Mouse (Mus musculus): ENCODE data around the gene Eya3. TPM values are rescaled to one million over a fixed set of nuclear protein-coding genes. Genes with fewer than 3 reads are reported as not detected.

The Eya3 gene
- polyA plus RNA-seq, 1 experiment = 42.5 TPM

DNA sequence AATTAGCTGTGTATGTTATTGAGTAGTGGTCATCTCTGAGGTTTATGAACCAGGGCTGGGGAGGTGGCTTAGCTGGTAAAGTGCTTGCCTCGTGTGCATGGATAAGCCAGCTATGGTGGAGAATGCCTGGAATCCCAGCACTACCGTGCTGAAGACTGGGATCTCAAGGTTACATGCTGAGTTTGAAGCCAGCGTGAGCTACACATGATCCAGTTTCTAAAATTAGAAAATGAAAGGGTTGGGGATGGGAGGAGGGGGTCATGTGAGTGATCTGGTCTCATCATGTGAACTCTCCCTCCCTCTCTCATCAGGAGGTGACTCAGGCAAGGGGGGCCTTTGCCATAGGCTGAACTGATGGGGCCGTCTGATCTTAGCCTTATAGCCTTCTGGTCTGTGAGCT is 30.6 kb upstream of the Eya3 start:
- Histone ChIP-seq H3K4me3 (ENCODE audit: insufficient read depth, low read length) (no peak overlapping the region), H3K4me1 (ENCODE audit: control insufficient read depth, insufficient read depth, low read length) (peaks cover 76% of the 10 kb centered on the region), H3K27ac (ENCODE audit: insufficient read depth, low read depth, low read length) (peak overlapping the region; percentile 99)
- TF ChIP-seq CTCF (IDR thresholded peaks at IDR 0.05; ENCODE audit: low read depth, low read length) = no peak
- TF ChIP-seq POLR2A (IDR thresholded peaks at IDR 0.05; ENCODE audit: borderline replicate concordance, low read depth, low read length) = no peak

DNA sequence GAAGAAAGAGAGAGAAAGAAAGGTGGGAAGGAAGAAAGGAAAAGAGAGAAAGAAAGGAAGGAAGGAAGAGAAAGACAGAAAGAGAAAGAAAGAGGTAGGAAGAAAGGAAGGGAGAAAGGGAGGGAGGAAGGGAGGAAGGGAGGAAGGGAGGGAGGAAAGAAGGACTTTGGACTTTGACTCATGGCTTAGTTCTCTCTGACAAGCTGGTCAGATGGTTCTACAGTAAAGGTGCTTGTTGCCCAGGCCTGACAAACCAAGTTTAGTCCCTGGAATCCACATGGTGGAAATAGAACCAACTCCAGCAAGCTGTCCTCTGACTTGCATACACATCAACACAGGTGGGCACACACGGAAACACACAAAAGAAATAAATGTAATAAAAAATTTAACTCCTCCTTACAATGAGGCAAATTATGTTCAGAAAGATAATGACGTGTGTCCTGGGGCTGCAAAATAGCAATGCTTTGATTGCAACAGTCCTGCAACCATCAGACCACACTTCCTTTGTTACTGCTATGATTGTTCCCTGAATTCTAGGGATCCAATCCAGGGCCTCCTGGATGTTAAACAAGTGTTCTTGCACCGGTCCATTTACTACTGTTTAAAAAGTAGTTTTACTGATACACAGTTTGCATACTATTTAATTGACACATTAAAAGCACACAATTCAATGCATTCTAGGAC is 28.3 kb upstream of the Eya3 start:
- Histone ChIP-seq H3K27ac (ENCODE audit: insufficient read depth, low read depth, low read length) (peak overlapping the region; percentile 83), H3K4me1 (ENCODE audit: control insufficient read depth, insufficient read depth, low read length) (peaks cover 59% of the 10 kb centered on the region), H3K4me3 (ENCODE audit: insufficient read depth, low read length) (no peak overlapping the region)
- TF ChIP-seq POLR2A (IDR thresholded peaks at IDR 0.05; ENCODE audit: borderline replicate concordance, low read depth, low read length) (no peak), CTCF (IDR thresholded peaks at IDR 0.05; ENCODE audit: low read depth, low read length) (no peak)

DNA sequence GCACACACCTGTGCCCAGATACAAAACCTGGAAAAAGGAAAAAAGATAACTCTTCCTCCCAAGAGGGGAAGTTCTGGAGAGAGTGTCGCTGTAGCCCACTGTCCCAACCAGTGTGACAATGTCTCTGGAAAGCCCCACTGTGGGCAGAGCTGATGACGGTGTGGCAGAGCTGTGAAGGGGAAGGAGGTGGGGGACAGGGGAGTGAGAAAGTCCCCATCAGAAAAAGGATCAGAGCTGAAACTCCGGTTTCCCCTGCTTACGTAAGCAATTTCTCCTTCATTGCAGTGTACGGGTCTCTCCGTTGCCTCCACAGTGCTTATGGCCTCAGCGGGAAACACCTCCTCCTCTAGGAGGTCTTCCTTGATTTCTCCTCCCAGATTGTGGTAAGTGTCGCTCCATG is 27.5 kb upstream of the Eya3 start:
- peak overlapping the region; percentile 83 for H3K27ac ChIP-seq (ENCODE audit: insufficient read depth, low read depth, low read length)
- TF ChIP-seq CTCF (IDR thresholded peaks at IDR 0.05; ENCODE audit: low read depth, low read length) = no peak
- TF ChIP-seq POLR2A (IDR thresholded peaks at IDR 0.05; ENCODE audit: borderline replicate concordance, low read depth, low read length) = no peak
- H3K4me3 ChIP-seq (ENCODE audit: insufficient read depth, low read length) = no peak overlapping the region; the same call in 1 of the 2 replicates
- H3K4me1 ChIP-seq (ENCODE audit: control insufficient read depth, insufficient read depth, low read length) = peaks cover 53% of the 10 kb centered on the region

DNA sequence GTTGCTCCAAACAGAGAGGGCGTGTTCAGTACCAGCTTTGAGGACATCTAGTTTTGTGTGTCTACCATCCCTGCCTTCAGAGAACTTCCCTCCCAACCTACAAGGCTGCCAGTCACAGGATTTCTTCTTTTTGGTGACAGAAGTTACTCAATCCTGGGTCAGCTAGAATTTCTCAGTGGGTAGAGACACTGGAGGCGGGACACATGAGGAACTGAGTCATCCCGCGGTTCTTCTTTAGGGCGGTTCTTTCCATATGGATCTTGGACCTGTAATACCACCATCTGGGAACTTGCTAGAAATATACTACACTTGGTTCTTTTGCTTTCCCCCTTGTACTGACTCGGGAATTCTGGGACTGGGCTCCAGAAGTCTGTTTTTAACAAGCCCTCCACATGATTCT is 20.9 kb upstream of the Eya3 start:
- Histone ChIP-seq H3K4me1 (ENCODE audit: control insufficient read depth, insufficient read depth, low read length) (peaks cover 47% of the 10 kb centered on the region), H3K27ac (ENCODE audit: insufficient read depth, low read depth, low read length) (peak overlapping the region; percentile 97), H3K4me3 (ENCODE audit: insufficient read depth, low read length) (no peak overlapping the region)
- TF ChIP-seq POLR2A (IDR thresholded peaks at IDR 0.05; ENCODE audit: borderline replicate concordance, low read depth, low read length) (no peak), CTCF (IDR thresholded peaks at IDR 0.05; ENCODE audit: low read depth, low read length) (no peak)

DNA sequence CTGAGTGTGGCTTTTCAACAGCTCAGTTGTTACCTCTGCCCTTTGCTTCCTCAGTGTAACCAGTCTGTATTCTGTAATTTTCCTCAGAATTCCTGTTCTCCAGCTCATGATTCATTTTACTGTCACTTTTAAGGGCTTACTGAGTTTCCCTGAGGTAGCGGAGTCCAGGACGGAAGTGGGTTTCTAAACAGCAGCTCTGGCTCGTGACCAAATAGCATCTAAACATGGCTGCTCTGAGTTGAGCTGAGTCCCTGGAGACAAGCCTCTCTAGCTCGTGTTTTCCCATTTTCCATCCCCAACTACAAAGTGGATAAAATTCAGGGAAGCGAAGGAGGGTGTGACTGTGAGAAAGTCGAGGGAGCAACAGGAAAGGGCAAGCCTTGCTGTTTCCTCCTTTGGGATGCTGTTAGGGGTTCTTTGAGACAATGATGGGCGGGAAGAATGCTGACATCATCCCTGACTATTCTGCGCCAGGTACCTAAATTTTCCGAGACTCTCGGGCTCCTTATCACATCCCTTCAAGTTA is 19.9 kb upstream of the Eya3 start:
- TF ChIP-seq CTCF (IDR thresholded peaks at IDR 0.05; ENCODE audit: low read depth, low read length) = no peak
- TF ChIP-seq POLR2A (IDR thresholded peaks at IDR 0.05; ENCODE audit: borderline replicate concordance, low read depth, low read length) = no peak
- peak overlapping the region; percentile 93 for H3K27ac ChIP-seq (ENCODE audit: insufficient read depth, low read depth, low read length)
- peaks cover 51% of the 10 kb centered on the region for H3K4me1 ChIP-seq (ENCODE audit: control insufficient read depth, insufficient read depth, low read length)
- H3K4me3 ChIP-seq (ENCODE audit: insufficient read depth, low read length) = no peak overlapping the region

DNA sequence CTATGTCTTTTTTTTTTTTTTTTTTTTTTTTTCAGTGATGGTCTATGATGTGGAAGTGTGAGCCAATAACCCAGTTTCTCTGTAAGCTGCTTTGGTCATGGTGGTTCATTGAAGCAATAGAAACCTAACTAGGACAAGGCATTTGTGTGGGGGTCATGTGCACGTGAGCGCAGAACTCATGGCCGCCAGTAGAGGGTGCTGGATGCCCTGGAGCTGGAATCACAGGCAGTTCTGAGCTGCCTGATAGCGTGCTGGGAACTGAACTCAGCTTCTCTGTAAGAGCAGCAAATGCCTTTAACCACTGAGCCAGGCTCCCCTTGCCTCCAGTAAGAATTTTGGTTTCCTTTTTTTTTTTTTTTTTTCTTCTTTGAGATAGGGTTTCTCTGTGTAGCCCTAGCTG is 18.7 kb upstream of the Eya3 start:
- Histone ChIP-seq H3K4me1 (ENCODE audit: control insufficient read depth, insufficient read depth, low read length) (peaks cover 56% of the 10 kb centered on the region), H3K4me3 (ENCODE audit: insufficient read depth, low read length) (no peak overlapping the region), H3K27ac (ENCODE audit: insufficient read depth, low read depth, low read length) (peak overlapping the region; percentile 36; the same call in 1 of the 2 replicates)
- no peak for TF ChIP-seq CTCF (IDR thresholded peaks at IDR 0.05; ENCODE audit: low read depth, low read length)
- TF ChIP-seq POLR2A (IDR thresholded peaks at IDR 0.05; ENCODE audit: borderline replicate concordance, low read depth, low read length) = no peak

DNA sequence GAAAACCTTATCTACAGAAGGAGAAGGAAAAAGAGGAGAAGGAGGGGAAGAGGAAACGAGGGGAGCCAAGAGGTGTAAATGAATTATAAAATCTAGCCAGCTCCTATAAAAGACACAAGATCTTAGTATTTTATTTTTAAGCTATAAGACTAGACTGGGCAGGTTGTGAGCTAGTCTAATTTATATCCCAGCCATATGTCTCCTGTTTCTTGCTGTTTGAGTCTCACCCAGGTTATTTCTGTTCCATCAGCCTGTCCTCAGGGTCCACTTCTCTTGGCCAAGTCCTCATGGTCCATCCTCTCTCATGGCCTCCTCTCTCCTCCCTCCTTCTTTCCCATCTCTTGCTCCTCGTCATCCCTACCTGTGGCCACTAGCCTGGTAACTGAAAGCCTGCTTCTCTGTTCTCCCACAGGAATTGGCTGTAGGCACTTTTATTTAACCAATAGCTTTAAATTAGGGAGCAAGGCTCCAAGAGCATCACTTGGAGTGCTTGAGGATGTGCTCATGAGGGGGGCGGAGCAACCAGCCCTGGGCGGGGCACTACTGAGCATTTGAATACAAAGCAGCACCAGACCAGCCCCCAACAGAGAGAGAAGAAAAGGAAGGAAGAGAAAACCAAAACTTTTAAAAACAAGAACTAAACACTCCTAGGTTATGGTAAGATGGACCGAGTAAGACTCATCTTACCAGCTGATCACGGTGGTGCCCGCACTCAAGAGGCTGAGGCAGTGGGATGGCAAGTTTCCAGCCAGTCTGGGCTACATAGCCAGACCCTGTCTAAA is 17.3 kb upstream of the Eya3 start:
- Histone ChIP-seq H3K4me3 (ENCODE audit: insufficient read depth, low read length) (no peak overlapping the region), H3K4me1 (ENCODE audit: control insufficient read depth, insufficient read depth, low read length) (peaks cover 56% of the 10 kb centered on the region), H3K27ac (ENCODE audit: insufficient read depth, low read depth, low read length) (peak overlapping the region; percentile 76)
- TF ChIP-seq POLR2A (IDR thresholded peaks at IDR 0.05; ENCODE audit: borderline replicate concordance, low read depth, low read length) (no peak), CTCF (IDR thresholded peaks at IDR 0.05; ENCODE audit: low read depth, low read length) (no peak)

DNA sequence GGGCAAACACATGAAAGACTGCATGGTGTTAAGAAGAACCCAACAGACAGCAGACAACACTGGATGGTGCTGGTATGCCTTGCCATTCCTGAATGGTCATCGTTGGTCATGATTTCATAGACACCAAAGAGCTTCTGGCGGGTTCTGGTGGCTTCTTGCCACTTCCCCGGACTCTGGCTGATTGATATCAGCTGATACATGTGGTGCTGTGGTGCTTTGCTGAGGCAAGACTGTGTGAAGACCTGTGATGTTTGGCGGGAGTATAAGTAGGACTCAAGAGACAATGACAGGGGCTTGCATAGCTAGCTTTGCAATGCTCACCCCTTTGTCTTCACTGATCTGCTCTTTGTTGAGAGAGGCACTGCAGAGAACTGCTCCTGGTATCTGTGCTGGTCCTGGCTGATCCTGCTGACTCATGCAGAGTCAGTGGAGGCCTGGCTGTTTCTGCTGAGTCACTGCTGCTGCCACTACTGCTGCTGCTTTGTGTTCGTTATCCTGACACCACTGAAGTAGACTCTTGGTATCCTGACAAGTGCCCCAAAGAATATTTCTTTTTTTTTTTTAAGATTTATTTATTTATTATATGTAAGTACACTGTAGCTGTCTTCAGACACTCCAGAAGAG is 14.6 kb upstream of the Eya3 start:
- Histone ChIP-seq H3K4me3 (ENCODE audit: insufficient read depth, low read length) (no peak overlapping the region), H3K4me1 (ENCODE audit: control insufficient read depth, insufficient read depth, low read length) (peaks cover 37% of the 10 kb centered on the region), H3K27ac (ENCODE audit: insufficient read depth, low read depth, low read length) (peak overlapping the region; percentile 47)
- TF ChIP-seq POLR2A (IDR thresholded peaks at IDR 0.05; ENCODE audit: borderline replicate concordance, low read depth, low read length) = no peak
- no peak for TF ChIP-seq CTCF (IDR thresholded peaks at IDR 0.05; ENCODE audit: low read depth, low read length)

DNA sequence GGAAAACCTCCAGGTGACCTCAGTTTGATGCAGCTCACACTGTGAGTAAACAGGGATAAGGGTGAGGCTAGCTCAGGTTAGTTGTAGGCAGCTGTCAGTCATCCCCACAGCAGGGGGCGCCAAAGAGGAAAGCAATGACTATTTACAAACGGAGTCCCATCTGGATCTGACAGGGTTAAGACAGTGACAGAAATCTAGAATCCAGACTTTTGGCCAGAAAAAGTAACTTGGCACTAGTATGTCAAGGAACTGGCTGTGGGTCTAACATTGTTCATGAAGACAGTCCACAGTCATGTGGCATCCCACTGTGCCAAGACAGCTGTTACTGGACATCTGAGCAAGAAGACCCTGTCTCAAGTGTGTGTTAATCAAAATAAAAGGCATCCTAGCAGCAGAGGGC is 10.0 kb upstream of the Eya3 start:
- TF ChIP-seq POLR2A (IDR thresholded peaks at IDR 0.05; ENCODE audit: borderline replicate concordance, low read depth, low read length) (no peak), CTCF (IDR thresholded peaks at IDR 0.05; ENCODE audit: low read depth, low read length) (peak; percentile 41; the same call in 1 of the 2 replicates)

More for the DNA sequence above, 10.0 kb upstream of the Eya3 start:
- Histone ChIP-seq H3K27ac (ENCODE audit: insufficient read depth, low read depth, low read length) (0 out of 2 replicates have a peak overlapping the region, but pooled peaks have one; percentile 66), H3K4me1 (ENCODE audit: control insufficient read depth, insufficient read depth, low read length) (peaks cover 17% of the 10 kb centered on the region), H3K4me3 (ENCODE audit: insufficient read depth, low read length) (no peak overlapping the region)

Measured in bone marrow macrophage, adult 2 months (primary cell).